Mouse (Mus musculus) heart, adult 2 months (tissue): Measurements from ENCODE around the gene Frmd3.
A peak's percentile ranks its signal among the peaks of the same experiment; 100 is the strongest.

Experiments used
- CTCF ChIP-seq: fragments of 200-600 bp; IDR thresholded peaks from 2 replicates; pipeline ENCODE4 v1.8.1; 2022; ENCODE audit warnings: antibody characterized with exemption, mild to moderate bottlenecking, moderate library complexity
- EP300 ChIP-seq: fragments of 200-500 bp; IDR thresholded peaks from 2 replicates; pipeline ENCODE4 v1.6.1; 2011; ENCODE audit warnings: low read depth, low read length, control low read depth; ENCODE audit not compliant: insufficient read depth
- POLR2A ChIP-seq: fragments of 200-500 bp; IDR thresholded peaks from 2 replicates; pipeline ENCODE4 v1.6.1; 2011; ENCODE audit warnings: mild to moderate bottlenecking, low read depth, low read length, control low read depth; ENCODE audit not compliant: insufficient read depth

GRCm38 (mm10) chr4:74222360-74222759 is 209.1 kb downstream of the Frmd3 start:
- TF ChIP-seq POLR2A (no peak), CTCF (peak; percentile 75), EP300 (no peak)
